Mouse (Mus musculus): ENCODE results near the gene Pbx2.
A peak's percentile ranks its signal among the peaks of the same experiment; 100 is the strongest.

Pbx2 gene

DNA sequence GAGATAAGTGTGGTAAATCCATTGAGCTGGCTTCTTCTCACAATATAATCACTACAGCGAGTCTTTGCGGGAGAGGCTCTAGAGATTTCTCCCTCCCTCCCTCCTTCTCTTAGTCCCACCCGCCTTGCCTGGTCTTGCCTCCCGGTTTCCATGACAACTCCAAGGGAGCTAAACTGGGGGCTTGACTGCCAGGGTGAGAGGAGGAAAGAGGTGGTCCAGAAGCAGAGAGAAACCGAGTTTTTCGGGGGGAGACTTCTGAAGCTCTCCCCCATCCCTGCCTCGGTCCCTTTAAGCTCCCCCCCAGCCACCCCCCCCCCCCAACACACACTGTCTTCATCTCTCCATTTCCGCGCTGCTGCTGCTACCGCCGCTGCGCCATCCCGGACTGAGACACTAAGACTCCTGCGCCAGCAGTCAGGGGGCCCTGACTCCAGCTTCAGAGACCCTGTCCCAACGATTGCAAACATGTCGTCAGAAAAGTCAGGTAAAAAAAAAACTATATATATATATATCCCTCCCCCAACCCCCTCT, 38.2 kb downstream of the Pbx2 start, which contains the start of gene Prrt1:
Prrt1 (plus strand) TSS at position 313 of the 531 bp plus-strand sequence.
- DNase-seq (ENCODE audit: low spot score): no peak

DNA sequence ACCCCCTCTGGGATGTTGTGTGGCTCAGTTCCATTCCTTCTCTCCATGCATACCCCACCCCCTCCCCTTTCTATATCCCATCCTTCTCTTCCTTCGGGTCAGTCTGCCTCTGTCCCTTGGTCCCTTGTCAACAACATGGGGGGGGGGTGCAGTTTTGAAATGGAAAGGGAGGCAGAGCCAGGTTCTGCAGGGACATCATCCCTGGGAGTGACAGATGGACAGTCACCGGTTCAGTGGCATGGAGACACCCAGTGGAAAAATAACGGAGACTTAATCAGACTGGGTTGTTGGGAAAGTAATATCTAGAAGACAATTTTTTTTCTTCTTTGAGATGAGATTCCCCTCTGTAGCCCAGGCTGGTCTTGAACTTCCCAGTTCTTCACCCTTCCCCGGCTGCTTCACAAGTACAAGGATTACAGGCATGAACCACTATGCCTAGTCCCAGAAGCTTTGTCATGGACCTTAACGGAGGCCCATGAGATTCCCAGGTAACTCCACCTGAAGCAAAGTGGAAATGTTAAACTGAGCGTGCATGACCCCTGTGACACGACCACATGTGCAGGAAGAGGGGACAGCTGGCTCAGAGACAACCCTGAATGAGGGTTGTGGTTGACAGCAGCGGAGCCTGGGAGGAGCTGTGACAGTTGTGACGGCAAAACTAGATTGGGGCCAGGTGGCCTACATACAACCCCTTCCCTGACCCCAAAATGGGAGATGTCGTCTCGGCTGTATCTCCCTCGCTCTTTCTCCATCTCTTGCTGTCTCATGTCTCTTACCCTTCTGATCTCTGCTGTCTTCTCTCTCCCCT, 38.9 kb downstream of the Pbx2 start:
- DNase-seq (ENCODE audit: low spot score): peak; percentile 78

DNA sequence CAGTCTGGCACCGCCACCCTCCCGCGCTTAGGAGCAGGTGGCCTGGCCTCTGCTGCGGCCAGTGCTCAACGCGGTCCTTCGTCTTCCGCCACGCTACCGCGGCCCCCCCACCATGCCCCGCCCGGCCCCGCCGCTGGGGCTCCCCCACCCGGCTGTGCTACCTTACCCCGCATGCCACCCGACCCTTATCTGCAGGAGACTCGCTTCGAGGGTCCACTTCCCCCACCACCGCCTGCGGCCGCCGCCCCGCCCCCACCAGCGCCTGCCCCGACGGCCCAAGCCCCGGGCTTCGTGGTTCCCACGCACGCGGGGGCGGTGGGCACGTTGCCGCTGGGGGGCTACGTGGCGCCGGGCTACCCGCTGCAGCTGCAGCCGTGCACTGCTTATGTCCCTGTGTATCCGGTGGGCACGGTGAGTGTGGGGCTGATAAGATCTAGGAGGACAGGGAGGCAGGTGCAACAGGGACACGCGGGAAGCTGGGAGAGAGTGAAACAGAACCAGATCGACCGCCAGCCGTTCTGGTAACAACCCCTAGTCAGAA, 39.8 kb downstream of the Pbx2 start:
- no peak for DNase-seq (ENCODE audit: low spot score)

- DNase-seq (ENCODE audit: low spot score): no peak
Measured at GRCm38 (mm10) chr17:34631647-34632046, 40.6 kb downstream of the Pbx2 start.

DNA sequence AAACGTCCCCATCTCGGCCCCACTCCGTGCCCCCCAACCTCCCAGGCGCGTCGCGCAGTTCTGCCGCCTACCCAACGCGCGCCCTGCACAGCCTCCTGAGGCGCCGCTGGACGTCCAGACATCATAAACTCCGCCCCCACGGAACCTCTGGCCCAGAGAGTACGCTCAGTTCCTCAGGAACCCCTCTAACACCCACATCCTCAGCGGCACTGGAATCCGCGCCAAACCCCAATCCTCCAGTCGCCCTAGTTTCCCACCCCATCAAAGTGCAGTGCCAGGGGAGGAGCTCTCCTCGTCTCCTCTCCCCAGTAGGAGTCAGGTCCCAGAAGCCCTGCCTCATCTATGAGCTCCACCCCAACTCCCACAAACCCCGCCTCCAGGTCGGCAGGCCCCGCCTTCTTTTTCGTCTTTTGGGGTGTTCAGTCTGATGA, 41.2 kb downstream of the Pbx2 start:
- peak; percentile 73 for DNase-seq (ENCODE audit: low spot score)

GRCm38 (mm10) chr17:34635671-34636070, 44.6 kb downstream of the Pbx2 start:
- DNase-seq (ENCODE audit: low spot score): no peak

- no peak for DNase-seq (ENCODE audit: low spot score)
Measured at GRCm38 (mm10) chr17:34637459-34637858, 46.4 kb downstream of the Pbx2 start.

DNA sequence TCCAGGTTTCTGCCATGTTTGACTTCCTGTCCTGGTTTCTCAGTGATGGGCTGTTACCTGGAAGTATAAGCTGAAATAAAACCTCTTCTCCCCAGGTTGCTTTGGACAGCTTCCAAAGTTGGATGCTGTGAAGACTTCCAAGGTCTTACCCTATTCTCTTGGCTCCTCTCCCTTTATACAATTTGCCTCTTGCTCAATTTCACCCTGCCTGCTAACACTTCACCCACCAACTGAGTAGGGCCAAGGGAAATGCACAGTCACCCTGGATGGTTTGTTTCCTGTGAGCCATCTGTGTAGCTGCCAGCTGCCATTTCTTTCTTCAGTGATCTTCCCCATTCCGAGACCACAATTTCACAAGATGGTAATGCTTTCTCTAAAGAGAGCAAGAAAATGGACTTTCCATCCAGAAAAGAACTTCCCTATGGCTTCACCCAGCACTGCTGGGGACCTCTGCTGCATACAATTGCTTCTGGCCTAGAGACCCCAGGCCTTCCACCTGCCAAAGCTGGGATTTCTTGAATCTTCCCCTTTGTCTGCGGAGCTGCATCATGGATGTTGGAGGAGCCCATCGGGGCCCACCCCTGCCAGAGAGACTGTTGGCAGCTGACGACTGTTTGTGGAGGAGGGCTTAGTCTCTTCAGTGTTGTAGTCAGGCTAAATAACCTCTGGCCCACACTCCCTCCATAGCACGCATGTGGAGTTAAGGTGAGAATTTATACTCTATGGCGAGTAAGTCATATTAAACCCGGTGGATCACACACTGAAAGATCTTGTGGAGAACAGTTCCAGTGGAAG, 48.6 kb downstream of the Pbx2 start:
- DNase-seq (ENCODE audit: low spot score): no peak

- DNase-seq (ENCODE audit: low spot score): no peak
Measured at GRCm38 (mm10) chr17:34640778-34641601, 49.9 kb downstream of the Pbx2 start.

GRCm38 (mm10) chr17:34641945-34642344, 50.9 kb downstream of the Pbx2 start:
- DNase-seq (ENCODE audit: low spot score): no peak

- no peak for DNase-seq (ENCODE audit: low spot score)
Measured at GRCm38 (mm10) chr17:34643379-34643778, 52.3 kb downstream of the Pbx2 start.

DNA sequence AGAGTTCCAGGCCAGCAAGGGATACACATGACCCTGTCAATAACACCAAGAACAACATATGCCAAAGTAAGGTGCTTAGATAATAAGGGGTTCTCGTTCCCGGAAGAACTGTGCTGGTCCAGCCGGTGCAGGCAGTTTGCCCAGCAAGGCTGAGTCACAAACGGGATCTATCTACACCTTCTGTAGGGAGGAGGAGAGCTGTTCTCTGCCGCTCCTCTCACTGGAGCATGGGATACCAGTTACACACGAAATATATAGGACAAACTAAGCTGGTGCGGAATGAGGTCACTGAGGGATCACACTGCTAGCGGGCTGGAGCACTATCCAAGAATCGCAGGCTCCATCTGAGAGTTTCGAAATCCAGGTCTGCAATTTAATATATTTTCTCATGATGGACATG, 52.9 kb downstream of the Pbx2 start:
- DNase-seq (ENCODE audit: low spot score): no peak

- DNase-seq (ENCODE audit: low spot score): peak; percentile 95
Measured at GRCm38 (mm10) chr17:34644608-34645007, 53.5 kb downstream of the Pbx2 start, which contains the start of gene Fkbpl. Gene Fkbpl, plus strand, starts transcription at chr17:34644764.

DNA sequence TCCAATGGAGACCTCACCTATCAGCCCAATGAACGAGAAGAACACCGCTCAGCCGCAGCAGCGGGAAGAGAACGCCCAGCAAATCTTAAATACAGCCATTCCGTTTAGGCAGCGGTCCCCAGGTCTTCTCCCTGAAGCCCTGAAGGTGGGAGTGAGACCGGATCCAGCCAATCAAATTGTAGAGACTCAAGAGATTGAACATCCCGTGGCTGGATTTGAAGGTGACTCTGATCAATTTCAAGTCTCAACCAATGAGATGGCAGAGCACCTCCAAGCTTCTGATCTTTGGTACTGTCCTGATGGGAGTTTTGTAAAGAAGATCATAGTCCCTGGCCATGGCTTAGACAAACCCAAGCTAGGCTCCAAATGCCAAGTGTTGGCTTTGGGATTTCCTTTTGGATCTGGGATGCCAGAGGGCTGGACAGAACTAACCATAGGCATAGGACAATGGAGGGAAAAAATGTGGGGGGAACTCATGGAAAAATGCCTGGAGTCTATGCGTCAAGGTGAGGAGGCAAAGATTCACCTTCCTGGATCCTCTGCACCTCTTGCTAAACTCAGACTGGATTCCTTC, 54.3 kb downstream of the Pbx2 start:
- no peak for DNase-seq (ENCODE audit: low spot score)

DNA sequence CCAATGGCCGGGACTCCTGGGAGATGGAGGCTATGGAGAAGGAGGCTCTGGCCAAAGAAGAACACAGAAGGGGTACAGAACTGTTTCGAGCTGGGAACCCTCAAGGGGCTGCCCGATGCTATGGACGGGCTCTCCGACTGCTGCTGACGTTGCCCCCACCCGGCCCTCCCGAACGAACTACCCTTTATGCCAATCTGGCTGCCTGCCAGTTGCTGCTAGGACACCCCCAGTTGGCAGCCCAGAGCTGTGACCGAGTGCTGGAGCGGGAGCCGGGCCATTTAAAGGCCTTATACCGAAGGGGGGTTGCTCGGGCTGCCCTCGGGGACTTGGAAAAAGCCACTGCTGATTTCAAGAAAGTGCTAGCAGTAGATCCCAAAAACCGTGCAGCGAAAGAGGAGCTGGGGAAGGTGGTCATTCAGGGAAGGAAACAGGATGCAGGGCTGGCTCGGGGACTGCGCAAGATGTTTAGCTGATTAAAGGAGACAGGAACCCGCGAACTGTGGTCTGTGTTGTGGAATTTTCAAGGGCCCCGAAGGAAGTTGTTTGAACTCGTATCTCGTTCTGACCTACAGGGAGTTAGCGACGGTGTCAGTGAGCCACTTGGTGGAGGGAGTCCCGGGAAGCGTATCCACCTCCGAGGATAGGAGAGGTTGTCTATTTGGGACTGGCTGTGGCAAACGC, 54.9 kb downstream of the Pbx2 start:
- DNase-seq (ENCODE audit: low spot score): no peak
